Mouse (Mus musculus) embryonic facial prominence, embryonic 13.5 days (tissue): ENCODE measurements at regions not wholly inside any gene's neighbourhood (a gene's known extent, or its start where the extent isn't known, plus 50 kb on each side); places are given as distances from the start of the nearest gene placed in this dataset.

Source experiments
- ATAC-seq: fragments of 200-750 bp; cut with Nextera tagmentation; 2 replicates; pipeline ENCODE4 v1.8.0; 2017; ENCODE audit warnings: low read depth; ENCODE audit not compliant: insufficient number of reproducible peaks, insufficient read depth, low FRiP score, low TSS enrichment
- H3K27ac ChIP-seq: fragments of 300-500 bp; sonication (generic); 2 replicates; pipeline ENCODE4 v1.5.1; 2015; ENCODE audit warnings: moderate library complexity, mild to moderate bottlenecking, inconsistent platforms
- H3K27me3 ChIP-seq: fragments of 300-500 bp; sonication (generic); 2 replicates; pipeline ENCODE4 v1.6.1; 2015; ENCODE audit warnings: mild to moderate bottlenecking, inconsistent platforms
- H3K36me3 ChIP-seq: fragments of 300-500 bp; sonication (generic); 2 replicates; pipeline ENCODE4 v1.6.1; 2015; ENCODE audit warnings: mild to moderate bottlenecking, inconsistent platforms
- H3K4me1 ChIP-seq: fragments of 300-500 bp; sonication (generic); 2 replicates; pipeline ENCODE4 v1.6.1; 2015; ENCODE audit warnings: inconsistent platforms
- H3K4me2 ChIP-seq: fragments of 300-500 bp; sonication (generic); 2 replicates; pipeline ENCODE4 v1.6.1; 2015; ENCODE audit warnings: moderate library complexity, mild to moderate bottlenecking, inconsistent platforms
- H3K4me3 ChIP-seq: fragments of 300-500 bp; sonication (generic); 2 replicates; pipeline ENCODE4 v1.5.1; 2015; ENCODE audit warnings: mild to moderate bottlenecking, inconsistent platforms
- H3K9ac ChIP-seq: fragments of 300-500 bp; sonication (generic); 2 replicates; pipeline ENCODE4 v1.6.1; 2015; ENCODE audit warnings: mild to moderate bottlenecking, inconsistent platforms
- H3K9me3 ChIP-seq: fragments of 300-500 bp; sonication (generic); 2 replicates; pipeline ENCODE4 v1.6.1; 2016; ENCODE audit warnings: inconsistent platforms
- WGBS: fragments of 180-500 bp; shearing (Covaris S2); methylation state at CpG from one replicate; pipeline ENCODE4 v1.1.7; 2015; ENCODE audit warnings: mixed read lengths; 5-methylcytosine and 5-hydroxymethylcytosine counted together

DNA sequence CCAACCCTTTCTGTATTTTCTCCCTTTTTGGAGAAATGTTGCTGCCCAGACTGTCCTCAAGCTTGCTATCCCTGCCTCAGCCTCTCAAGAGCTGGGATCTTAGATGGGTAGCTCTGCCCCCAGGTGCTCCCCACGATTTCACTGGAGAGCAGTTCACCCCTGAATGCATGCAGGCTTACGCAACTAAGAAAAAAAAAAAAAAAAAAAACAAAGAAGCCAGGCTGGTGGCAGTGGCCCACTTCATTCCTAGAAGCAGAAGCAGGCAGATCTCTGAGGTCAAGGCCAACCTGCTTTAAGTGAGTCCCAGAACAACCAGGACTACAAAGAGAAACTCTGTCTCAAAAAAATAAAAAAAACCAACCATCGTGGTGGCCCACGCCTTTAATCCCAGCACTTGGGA, 51.2 kb upstream of the Fbxo11 start:
- Histone ChIP-seq H3K4me1 (no peaks in the 10 kb centered on the region), H3K36me3 (no peaks in the 10 kb centered on the region), H3K4me2 (no peak overlapping the region), H3K27ac (no peak overlapping the region), H3K9me3 (no peaks in the 10 kb centered on the region), H3K27me3 (no peaks in the 10 kb centered on the region), H3K9ac (no peak overlapping the region), H3K4me3 (no peak overlapping the region)
- ATAC-seq: no peak
- 85% methylated on average over 4 of the region's 4 CpGs for WGBS

GRCm38 (mm10) chr17:88118714-88119113, 53.6 kb upstream of the Fbxo11 start:
- Histone ChIP-seq H3K9ac (no peak overlapping the region), H3K9me3 (no peaks in the 10 kb centered on the region), H3K27me3 (no peaks in the 10 kb centered on the region), H3K4me2 (no peak overlapping the region), H3K4me1 (no peaks in the 10 kb centered on the region), H3K36me3 (no peaks in the 10 kb centered on the region), H3K4me3 (no peak overlapping the region), H3K27ac (no peak overlapping the region)
- ATAC-seq: no peak
- 80% methylated on average over 4 of the region's 4 CpGs for WGBS

- Histone ChIP-seq H3K4me1 (no peaks in the 10 kb centered on the region), H3K9me3 (no peaks in the 10 kb centered on the region), H3K4me2 (no peak overlapping the region), H3K9ac (no peak overlapping the region), H3K27me3 (no peaks in the 10 kb centered on the region), H3K4me3 (no peak overlapping the region), H3K36me3 (no peaks in the 10 kb centered on the region), H3K27ac (no peak overlapping the region)
- 82% methylated on average over 3 of the region's 3 CpGs for WGBS
- no peak for ATAC-seq
These were observed 58.6 kb upstream of the Fbxo11 start for GRCm38 (mm10) chr17:88123711-88124110.

GRCm38 (mm10) chr17:88127126-88127525, 62.0 kb upstream of the Fbxo11 start:
- WGBS: 62% methylated on average over 2 of the region's 2 CpGs
- no peaks in the 10 kb centered on the region for H3K36me3 ChIP-seq

DNA sequence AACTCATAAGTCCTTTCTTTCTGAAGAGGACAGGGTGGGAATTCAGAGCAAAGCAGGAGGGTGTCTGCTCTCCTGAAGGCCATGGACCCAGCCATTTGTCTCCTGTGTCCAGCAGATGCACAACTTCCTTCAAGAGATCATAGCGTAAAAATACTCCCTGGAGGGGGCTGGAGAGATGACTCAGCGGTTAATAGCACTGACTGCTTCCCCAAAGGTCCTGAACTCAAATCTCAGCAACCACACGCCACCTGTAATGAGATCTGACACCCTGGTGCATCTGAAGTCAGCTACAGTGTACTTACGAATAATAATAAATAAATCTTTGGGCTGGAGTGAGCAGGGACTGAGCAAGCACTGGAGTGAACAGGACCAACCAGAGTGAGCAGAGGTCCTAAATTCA, 66.2 kb upstream of the Fbxo11 start:
- H3K27me3 ChIP-seq: no peaks in the 10 kb centered on the region
- H3K36me3 ChIP-seq: no peaks in the 10 kb centered on the region
- H3K4me2 ChIP-seq: no peak overlapping the region
- no peak overlapping the region for H3K27ac ChIP-seq
- no peak overlapping the region for H3K4me3 ChIP-seq
- no peak overlapping the region for H3K9ac ChIP-seq
- no peak for ATAC-seq
- no peaks in the 10 kb centered on the region for H3K9me3 ChIP-seq
- H3K4me1 ChIP-seq: peaks cover 9% of the 10 kb centered on the region; the same call in 1 of the 2 replicates
- WGBS: 69% methylated on average over 4 of the region's 4 CpGs

More at GRCm38 (mm10) chr17:88127126-88127525, 62.0 kb upstream of the Fbxo11 start:
- Histone ChIP-seq H3K27me3 (no peaks in the 10 kb centered on the region), H3K27ac (no peak overlapping the region), H3K4me3 (no peak overlapping the region), H3K4me1 (no peaks in the 10 kb centered on the region), H3K9ac (no peak overlapping the region), H3K9me3 (no peaks in the 10 kb centered on the region), H3K4me2 (no peak overlapping the region)
- ATAC-seq: no peak

GRCm38 (mm10) chr17:88131980-88132379, 66.9 kb upstream of the Fbxo11 start:
- no peak for ATAC-seq
- peaks cover 9% of the 10 kb centered on the region; the same call in 1 of the 2 replicates for H3K4me1 ChIP-seq
- no peaks in the 10 kb centered on the region for H3K27me3 ChIP-seq
- no peaks in the 10 kb centered on the region for H3K36me3 ChIP-seq
- WGBS: 78% methylated on average over 5 of the region's 5 CpGs
- H3K4me2 ChIP-seq: no peak overlapping the region
- no peak overlapping the region for H3K9ac ChIP-seq
- H3K9me3 ChIP-seq: no peaks in the 10 kb centered on the region
- H3K27ac ChIP-seq: no peak overlapping the region
- H3K4me3 ChIP-seq: no peak overlapping the region

- no peak overlapping the region for H3K27ac ChIP-seq
- no peak for ATAC-seq
- no peaks in the 10 kb centered on the region for H3K36me3 ChIP-seq
- no peak overlapping the region for H3K4me3 ChIP-seq
- H3K9me3 ChIP-seq: no peaks in the 10 kb centered on the region
- H3K9ac ChIP-seq: no peak overlapping the region
- WGBS: 62% methylated on average over 23 of the region's 23 CpGs
- H3K4me1 ChIP-seq: peaks cover 9% of the 10 kb centered on the region; the same call in 1 of the 2 replicates
- no peaks in the 10 kb centered on the region for H3K27me3 ChIP-seq
- H3K4me2 ChIP-seq: no peak overlapping the region
These were observed 67.7 kb upstream of the Fbxo11 start for GRCm38 (mm10) chr17:88132601-88133346.

DNA sequence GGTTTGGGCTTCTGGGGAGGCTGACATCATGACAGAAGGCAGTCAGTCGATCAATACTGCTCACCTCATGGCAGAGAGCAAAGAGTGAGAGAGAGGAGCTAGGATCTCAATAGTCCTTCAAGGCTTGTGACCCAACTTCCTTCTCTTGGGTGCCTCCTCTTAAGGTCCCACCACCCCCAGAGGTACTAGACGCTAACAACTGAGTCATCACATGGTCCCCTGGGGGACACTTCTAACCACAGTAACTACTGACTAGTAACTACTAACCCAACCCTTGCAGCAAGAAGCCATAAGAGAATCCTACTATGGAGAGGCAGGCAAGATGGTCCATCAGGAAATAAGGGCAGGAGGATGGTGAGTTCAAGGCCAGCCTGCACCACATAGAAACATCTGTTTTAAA, 69.5 kb upstream of the Fbxo11 start:
- ATAC-seq: no peak
- H3K4me2 ChIP-seq: no peak overlapping the region
- WGBS: 83% methylated on average over 2 of the region's 2 CpGs

DNA sequence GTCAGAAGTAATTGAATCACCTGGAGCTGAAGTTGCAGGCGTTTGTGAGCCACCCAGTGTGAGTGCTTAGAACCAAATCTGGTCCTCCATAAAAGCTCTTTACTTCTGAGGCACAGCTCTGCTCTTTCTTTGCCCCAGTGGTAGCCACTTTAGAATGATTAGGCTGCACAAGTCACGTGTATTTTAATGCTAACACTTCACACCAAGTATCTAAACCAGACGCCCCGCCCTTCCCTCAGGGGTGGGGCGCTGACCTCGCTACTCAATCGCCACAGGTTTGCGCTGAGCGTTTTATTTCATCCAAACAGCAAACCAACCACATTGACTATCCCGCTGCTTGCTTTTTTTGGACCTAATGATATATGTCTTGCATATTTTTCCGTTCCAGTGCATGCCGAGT, 76.4 kb upstream of the Fbxo11 start:
- Histone ChIP-seq H3K4me2 (peak overlapping the region; percentile 48), H3K27ac (peak overlapping the region; percentile 45), H3K36me3 (no peaks in the 10 kb centered on the region), H3K9me3 (no peaks in the 10 kb centered on the region), H3K9ac (no peak overlapping the region), H3K4me1 (peaks cover 14% of the 10 kb centered on the region), H3K4me3 (peak overlapping the region; percentile 21), H3K27me3 (no peaks in the 10 kb centered on the region)
- no peak for ATAC-seq
- WGBS: 25% methylated on average over 12 of the region's 12 CpGs

More for the DNA sequence above, 69.5 kb upstream of the Fbxo11 start:
- H3K9ac ChIP-seq: no peak overlapping the region
- no peaks in the 10 kb centered on the region for H3K36me3 ChIP-seq
- H3K27me3 ChIP-seq: no peaks in the 10 kb centered on the region
- no peak overlapping the region for H3K4me3 ChIP-seq
- H3K9me3 ChIP-seq: no peaks in the 10 kb centered on the region
- H3K27ac ChIP-seq: no peak overlapping the region
- H3K4me1 ChIP-seq: peaks cover 9% of the 10 kb centered on the region; the same call in 1 of the 2 replicates

DNA sequence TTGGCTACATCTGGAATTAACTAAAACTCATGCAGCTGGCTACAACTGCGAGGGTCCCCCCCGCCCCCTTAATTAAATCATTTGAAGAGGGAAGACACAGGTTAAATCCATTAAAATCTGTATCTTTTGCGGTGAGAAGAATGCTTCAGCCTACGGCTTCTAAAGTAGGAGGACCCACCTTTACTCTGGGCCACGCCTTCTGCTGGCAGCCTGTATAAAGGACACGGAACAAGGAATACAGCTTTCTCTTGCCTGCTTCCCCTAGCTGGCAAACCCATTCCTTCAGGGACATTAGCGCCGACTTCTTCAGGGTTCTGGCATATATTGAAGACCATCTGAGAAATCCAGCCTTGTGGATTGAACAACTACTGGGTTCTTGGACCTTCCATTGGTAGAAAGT, 76.9 kb upstream of the Fbxo11 start:
- Histone ChIP-seq H3K27ac (peak overlapping the region; percentile 45; the same call in 1 of the 2 replicates), H3K27me3 (no peaks in the 10 kb centered on the region), H3K9ac (no peak overlapping the region), H3K36me3 (no peaks in the 10 kb centered on the region), H3K4me1 (peaks cover 18% of the 10 kb centered on the region), H3K4me3 (peak overlapping the region; percentile 21), H3K4me2 (peak overlapping the region; percentile 48), H3K9me3 (no peaks in the 10 kb centered on the region)
- WGBS: 19% methylated on average over 8 of the region's 8 CpGs
- no peak for ATAC-seq

GRCm38 (mm10) chr17:88142809-88143208, 77.7 kb upstream of the Fbxo11 start:
- Histone ChIP-seq H3K27ac (no peak overlapping the region), H3K9ac (no peak overlapping the region), H3K36me3 (no peaks in the 10 kb centered on the region), H3K4me2 (no peak overlapping the region), H3K9me3 (no peaks in the 10 kb centered on the region), H3K4me1 (peaks cover 18% of the 10 kb centered on the region), H3K27me3 (no peaks in the 10 kb centered on the region), H3K4me3 (no peak overlapping the region)
- 65% methylated on average over 3 of the region's 3 CpGs for WGBS
- ATAC-seq: no peak

DNA sequence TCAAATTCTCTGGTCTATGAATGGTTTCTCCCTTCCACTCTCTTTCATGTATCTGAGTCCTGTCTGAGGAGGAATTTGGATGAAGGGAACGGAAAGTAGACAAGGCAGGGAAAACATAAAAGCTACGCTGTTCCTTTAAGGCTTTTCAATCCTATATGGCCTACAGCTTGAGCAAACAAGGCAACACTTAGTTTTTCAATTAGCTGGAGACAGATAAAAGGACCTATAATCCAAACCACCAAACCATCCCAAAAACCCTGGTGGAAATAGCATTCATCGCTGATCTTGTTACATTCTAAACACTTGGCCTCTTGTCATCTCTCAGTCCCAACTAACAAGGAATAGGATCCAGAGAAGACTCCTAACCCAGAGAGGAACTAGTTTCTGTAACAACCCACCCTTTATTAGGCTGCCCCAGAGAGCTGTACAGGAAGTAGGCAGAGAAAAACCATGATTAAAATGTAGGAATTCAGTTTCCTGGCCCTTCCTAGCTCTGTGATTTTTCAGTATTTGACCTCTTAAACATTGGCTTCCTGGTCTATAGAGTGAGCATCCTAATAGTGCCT, 78.4 kb upstream of the Fbxo11 start:
- Histone ChIP-seq H3K9ac (no peak overlapping the region), H3K4me1 (peaks cover 18% of the 10 kb centered on the region), H3K27me3 (no peaks in the 10 kb centered on the region), H3K36me3 (no peaks in the 10 kb centered on the region), H3K9me3 (no peaks in the 10 kb centered on the region), H3K4me2 (no peak overlapping the region), H3K4me3 (no peak overlapping the region), H3K27ac (no peak overlapping the region)
- WGBS: 58% methylated on average over 3 of the region's 3 CpGs
- ATAC-seq: no peak
